Mouse (Mus musculus) T-helper 1 cell (primary cell): ENCODE data around the gene Mxd3.

ENCODE experiments used
- in situ Hi-C: fragments of 300-600 bp; cut with MboI, MseI; formaldehyde crosslinking; loops from one replicate; pipeline ENCODE4 v1.15.1; 2025; ENCODE audit warnings: high pct_unique_total_duplicates

The Mxd3 gene

DNA sequence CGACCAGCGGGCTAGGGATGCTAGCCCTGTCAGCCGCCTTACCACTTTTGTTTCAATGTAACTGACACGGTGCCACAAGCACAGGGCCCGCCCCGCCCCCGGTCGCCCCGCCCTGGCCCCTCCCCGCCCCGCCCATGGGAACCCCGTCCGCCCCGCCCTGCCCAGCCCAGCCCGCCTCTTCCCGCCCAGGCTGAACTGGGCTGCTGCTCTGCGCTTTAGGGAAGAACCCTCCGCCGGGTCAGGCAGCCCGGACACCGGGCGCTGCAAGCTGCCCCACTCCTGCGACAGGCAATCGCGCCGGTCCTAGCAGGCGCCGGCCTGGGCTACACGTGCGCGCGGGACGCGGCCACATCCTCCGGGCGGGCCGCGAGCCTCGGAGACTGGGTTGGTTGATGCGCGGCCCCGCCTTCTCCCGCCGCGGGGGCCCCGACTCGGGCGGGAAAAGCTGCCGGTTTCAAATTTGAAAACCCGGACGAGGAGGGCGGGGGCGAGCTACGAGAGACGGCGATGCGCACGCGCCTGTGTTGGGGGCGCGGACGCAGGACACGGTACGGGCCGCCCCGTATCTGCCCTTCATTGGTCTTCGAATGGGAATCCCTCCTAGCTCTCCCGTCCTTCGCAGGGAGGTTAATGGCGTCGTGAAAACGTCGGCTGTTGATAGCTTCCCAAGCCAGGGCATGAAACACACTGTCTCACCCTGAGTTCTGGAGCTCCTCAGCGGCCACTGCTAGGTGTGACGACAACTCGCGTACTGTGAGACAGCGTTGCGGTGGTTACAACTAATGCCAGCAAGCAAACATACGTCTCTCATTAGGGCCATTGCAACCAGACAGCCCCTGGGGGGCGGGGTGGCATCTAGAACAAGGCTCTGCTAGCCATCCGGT, at the start of gene Mxd3:
Gene Mxd3, minus strand, starts transcription at position 141 of the 884 bp plus-strand sequence.
- in situ Hi-C loops = no loop called here

DNA sequence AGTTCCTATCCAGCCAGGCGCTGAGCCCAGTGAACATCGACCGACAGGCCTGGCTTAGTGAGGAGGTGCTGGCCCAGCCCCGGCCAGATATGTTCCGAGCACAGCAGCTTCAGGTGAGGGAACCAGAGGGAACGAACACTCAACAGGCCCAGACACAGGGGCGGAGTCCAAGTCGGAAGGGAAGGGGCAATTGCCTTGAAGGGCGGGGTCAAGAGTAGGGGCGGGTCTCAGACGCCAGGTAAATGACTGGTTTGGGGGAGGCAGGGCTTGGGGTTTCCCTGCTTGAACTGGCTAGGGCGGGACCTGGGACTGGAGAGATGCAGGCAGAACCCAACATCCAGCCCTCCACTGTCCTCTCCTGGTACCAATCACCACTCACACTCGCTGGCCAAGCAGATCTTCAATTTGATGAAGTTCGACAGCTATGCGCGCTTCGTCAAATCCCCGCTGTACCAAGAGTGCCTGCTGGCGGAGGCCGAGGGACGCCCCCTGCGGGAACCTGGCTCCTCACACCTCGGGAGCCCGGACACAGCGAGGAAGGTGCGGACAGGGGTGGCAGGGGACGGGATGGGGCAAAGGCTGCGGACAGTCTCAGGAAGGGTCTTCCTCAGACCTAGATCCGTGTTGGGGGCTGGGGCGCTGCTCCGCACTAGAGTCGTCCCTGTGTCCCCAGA, 49.4 kb upstream of the Mxd3 start:
- in situ Hi-C loops = no loop called here

DNA sequence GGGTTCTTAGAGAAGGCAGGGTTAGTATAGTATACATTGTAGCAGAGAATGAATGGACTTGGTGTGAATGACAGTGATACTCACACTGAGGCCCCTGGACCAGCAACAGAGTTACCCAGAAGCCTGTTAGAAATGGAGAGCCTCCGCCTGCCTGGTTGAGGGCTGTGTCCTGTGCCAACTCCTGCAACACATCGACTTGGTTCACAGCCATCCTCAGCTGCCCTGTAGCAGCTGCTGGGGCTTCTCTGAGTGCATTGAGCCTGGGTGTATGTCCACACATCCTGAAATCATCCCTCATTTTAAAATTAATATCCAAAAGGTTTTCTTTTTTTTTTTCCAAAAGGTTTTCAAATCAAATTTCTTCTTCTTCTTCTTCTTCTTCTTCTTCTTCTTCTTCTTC, 46.3 kb upstream of the Mxd3 start:
- in situ Hi-C loops = no loop called here

DNA sequence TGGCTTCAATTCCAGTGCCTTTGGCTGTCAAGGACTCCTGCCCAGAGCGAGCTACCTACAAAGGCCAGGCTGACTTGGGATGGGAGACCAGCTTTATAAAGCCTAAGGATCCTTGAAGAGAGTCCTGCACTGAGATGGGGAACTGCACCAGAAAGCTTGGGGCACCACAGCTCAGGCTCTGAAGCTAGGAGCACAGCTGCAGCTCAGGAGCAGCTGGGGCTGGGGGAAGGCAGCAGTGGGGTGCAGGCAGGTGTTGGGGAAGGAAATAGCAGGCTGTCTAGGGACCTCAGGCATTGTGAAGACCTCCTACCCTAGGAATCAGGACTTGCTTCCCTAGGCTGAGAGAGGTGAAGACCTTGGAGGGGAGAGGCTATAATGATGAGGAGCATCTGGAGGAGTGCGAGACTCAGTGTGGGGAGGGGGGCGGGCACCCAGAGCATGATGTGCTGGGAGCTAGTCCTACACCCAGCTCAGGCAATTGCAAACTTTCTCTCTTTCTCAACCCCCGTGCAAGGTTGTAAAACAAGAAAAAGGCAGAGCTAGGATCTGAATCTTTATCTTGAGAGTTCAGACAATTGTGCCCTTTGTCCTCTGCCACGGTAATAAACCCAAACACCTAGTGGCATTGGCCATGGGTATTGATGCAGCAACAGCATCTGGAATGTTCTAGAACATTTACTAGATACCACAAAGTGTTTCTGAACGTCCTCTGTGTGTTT, 44.7 kb upstream of the Mxd3 start:
- in situ Hi-C loops = no loop called here

DNA sequence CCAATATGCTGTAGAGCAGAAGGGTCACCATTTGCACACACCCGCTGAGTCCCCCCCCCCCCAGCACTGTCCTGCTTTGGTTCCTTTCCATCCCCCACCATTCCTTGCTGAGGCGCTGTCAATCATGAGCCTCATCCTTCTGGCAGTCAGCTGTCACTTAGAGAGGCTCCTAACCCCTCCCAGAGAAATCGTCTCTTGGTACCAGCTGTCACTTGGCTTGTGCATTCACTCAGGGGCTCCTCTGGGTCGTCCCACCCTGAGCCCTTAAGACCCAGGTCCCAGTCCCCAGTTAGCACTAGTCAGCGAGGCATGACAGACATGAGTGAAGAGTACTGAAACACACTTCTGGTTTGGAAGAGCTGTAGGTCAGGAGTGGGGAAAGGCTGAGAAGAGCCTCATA, 42.1 kb upstream of the Mxd3 start:
- in situ Hi-C loops = no loop called here

DNA sequence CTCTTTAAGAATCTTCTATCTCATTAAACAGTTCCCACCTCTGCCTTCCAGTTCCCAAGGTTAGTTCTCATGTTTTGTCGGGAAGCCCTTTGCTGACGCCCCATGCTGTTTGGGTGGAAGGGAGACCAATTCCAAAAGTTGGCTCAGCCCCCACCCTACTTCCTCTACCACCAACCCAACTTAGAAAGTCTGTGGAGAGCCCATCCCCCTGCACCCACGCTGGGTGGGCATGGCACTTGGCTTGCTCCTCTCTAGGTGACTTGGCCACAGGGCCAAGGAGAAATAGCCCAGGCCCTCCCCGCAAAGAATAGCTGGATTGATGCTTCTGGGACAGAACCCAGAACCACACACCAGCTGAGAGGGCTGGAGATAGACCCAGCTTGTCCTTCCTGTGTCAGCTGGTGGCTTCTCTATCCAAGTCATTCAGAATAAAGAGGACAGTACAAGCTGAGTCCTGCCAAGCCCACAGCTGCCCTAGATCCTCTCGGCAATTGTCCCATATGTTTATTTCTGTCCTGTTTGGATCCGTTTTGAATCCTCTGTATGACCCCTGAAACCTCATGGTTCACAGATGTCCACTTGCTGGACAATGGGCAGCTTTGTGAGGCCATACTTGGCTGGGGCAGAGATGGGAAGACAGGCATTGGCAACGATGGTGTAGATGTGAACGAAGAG, 41.5 kb upstream of the Mxd3 start:
- in situ Hi-C loops = no loop called here

DNA sequence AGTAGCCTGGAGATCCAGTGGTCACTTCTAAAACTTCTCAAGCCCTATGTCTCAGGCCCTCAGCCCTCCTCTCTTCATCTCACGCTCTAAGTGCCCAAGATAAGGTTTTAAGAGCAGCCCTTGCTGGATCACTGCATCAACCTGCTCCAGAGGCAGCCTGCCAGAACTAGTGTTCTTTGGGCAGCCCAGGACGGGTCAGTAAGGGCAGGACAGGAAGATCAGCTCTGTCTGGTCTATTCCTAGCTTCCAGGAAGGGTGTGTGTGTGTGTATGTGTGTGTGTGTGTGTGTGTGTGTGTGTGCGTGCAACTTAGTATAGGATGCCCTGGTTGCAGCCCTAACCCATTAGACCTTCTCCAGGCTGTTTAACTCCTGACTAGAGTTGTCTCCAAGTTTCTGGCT, 40.6 kb upstream of the Mxd3 start:
- in situ Hi-C loops = no loop called here

DNA sequence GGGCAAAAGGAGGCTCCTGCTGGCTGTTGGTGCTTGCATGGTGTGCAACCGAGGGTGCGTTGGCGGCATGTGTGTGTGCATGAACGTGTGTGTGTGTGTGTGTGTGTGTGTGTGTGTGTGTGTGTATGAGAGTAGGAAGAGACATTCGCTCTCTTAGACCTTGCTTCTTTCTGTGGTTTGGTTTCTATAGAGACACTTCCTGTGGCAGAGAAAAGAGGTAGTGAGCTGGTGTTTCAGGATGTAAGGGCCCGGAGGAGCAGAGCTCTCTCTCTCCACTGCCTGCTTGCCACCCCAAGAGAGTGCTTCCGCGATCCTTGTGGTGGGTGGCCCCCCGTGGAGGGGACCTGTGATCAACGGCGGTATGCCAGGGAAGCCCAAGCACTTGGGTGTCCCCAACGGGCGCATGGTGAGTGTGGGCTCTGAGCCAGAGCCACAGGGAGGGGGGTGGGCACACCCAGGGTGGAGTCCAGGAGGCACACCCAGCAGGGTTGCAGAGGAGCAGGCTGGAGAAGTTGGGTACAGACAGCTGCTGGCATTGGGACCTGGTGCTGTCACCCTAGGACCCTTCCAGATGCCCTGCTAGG, 40.0 kb upstream of the Mxd3 start, which contains the start of gene Rgs14:
Gene Rgs14, plus strand, starts transcription at position 202 of the 584 bp plus-strand sequence.
- in situ Hi-C loops = no loop called here

DNA sequence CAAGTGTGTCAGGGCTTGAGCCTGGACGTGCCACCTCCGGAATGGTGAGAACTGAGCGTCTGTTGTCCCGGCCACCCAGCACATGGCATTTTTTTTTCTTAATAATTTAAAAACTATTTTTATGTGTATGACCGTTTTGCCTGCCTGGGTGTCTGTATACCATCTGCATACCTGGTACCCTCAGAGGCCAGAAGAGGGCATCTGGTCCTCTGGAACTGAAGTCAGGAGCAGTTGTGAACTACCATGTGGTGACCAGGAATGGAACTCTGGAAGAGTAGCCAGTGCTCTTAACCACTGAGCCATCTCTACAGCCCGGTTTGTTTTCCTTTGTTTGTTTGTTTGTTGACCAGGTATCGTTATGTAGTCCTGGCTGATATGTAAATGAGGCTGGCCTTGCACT, 38.8 kb upstream of the Mxd3 start:
- in situ Hi-C loops = no loop called here

DNA sequence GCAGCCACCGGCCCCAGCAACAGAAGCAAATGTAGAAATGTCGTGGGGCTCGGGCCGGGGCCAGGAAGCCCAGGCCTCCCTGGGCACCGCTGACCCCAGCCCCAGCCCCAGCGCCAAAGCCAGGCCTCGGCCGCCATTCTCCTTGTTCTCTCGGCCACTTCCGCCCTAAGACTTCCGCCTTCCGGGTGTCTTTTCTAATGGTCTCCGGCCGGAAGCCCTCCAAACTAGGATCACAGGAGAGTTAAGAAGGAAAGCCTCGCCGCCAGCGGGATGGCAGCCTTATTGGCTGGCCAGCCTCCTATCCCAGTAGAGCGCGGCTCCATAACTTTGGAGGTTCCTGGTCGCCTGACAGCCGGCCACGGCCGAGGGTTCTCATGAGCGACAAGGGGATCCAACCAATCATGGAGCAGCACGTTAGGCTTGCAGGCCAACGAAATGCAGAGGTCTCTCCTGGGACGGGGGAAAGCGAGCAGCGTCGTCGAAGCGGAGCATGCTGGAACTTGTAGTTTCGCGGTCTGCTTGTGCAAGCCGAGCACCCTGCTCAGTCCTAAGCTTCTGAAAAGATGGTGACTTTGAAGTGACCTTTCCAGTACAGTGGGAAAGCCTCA, 32.9 kb upstream of the Mxd3 start, which contains the start of gene Lman2:
Gene Lman2, minus strand, starts transcription at position 331 of the 608 bp plus-strand sequence.
- in situ Hi-C loops = no loop called here

DNA sequence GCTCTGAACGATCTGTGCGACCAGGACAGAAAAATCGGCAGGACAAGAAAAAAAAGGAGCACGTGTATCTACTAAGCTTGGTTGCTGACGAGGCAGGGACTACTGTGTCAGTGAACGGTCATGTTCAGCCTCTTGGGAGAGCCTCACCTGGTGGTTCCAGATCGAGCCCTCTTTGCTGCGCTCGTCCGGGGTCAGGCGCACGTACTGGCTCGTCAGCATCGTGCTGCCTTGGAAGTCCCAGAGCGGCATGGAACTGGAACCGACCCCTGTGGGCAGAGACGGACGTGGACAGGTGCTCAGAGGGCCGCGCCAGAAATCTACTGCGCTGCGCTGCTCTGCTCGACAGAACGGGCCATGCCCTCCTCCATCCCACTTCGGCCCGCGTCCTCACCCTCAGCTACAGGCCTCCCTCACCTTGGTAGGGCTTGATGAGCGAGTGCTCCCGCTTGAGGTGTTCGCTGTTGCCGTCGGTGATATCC, 32.4 kb upstream of the Mxd3 start:
- in situ Hi-C loops = no loop called here

DNA sequence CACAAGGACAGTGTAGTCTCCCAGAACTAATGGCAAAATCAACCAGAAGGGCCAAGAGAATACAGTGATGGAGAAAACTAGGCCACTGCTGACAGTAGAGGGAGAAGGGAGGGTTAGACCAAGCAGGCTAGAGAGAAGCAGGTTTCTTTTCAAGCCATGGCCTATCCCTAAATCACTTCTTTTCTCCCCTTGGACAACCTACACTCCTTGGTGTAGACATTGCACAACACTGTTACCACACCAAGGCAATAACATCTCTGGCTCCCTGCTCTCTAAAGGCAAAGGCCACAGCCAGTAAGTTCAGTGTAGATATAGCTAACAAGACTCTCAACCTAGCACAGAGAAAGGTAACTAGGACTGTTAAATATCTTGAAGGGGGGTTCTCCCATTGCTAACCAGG, 31.5 kb upstream of the Mxd3 start:
- in situ Hi-C loops = no loop called here

DNA sequence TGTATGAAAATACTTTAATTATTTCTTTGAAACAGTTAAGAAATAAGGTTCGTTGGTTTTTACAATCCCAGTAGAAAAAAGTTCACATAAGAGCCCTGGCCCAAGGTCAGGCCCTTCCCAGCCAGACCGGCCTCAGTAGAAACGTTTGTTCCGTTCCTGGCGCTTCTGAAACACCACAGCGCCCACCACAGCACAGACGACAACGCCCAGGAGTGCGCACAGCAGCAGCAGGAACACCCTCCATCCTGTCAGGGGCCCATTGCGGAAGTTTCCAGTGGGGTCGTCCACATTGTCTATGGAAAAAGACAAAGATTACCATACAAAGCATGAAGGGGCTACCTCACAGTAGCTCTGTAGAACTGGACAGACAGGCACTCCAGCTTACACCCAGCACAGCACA, 17.1 kb upstream of the Mxd3 start:
- in situ Hi-C loops = no loop called here

DNA sequence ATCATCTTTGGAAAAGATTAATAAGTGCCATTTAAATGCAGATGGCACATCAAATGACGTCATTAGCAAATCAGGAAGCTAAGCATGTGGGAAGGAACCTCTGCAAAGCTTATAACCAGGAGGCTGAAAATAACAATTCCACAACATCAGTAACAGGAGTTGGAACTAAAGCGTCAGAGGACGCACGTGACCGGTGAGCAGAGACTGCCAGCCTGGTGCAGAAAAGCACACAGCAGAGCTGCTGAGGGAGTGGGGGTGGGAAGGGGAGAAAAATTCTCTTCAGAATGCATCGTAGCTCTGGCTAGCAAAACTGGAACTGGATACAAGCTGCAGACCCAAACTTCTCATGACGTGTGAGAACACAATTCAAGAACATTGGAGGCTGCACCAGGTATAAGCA, 14.7 kb upstream of the Mxd3 start:
- in situ Hi-C loops = no loop called here

DNA sequence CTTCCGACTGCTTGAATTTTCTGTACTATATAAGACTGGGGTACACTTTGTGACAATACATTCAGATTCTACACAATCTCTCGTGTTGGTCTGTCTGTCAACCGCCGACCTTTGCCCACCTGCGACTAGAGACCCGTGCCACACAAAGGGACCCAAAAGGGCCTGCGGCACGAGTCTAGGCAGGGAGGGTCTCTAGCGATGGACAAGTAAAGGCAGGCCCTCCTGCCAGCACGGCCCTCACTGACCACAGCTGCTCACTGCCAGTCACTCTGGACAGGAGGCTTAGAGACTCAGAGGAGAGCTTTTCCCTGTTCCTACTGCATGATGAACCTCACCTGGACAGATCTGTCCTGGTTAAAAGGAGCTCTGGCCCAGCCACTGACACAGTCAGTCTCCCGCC, 12.8 kb upstream of the Mxd3 start:
- in situ Hi-C loops = no loop called here

DNA sequence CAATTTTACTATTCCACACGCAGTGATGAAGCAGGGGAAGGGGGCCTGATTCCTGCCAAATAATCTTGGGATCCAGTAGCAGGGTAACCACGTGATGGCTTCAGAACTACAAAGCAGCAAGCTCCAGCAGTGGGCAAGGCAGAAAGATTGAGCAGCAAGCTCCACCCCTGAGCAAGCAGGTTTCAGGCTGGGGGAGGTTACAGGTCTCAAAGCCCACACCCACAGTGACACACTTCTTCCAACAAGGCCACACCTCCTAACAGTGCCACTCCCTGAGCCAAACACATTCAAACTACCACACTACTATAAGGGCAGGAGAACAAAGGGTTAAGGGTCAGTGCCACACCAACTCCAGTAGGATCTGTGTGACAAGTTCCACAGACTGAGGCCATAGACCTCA, 9.6 kb upstream of the Mxd3 start:
- in situ Hi-C loops = no loop called here

DNA sequence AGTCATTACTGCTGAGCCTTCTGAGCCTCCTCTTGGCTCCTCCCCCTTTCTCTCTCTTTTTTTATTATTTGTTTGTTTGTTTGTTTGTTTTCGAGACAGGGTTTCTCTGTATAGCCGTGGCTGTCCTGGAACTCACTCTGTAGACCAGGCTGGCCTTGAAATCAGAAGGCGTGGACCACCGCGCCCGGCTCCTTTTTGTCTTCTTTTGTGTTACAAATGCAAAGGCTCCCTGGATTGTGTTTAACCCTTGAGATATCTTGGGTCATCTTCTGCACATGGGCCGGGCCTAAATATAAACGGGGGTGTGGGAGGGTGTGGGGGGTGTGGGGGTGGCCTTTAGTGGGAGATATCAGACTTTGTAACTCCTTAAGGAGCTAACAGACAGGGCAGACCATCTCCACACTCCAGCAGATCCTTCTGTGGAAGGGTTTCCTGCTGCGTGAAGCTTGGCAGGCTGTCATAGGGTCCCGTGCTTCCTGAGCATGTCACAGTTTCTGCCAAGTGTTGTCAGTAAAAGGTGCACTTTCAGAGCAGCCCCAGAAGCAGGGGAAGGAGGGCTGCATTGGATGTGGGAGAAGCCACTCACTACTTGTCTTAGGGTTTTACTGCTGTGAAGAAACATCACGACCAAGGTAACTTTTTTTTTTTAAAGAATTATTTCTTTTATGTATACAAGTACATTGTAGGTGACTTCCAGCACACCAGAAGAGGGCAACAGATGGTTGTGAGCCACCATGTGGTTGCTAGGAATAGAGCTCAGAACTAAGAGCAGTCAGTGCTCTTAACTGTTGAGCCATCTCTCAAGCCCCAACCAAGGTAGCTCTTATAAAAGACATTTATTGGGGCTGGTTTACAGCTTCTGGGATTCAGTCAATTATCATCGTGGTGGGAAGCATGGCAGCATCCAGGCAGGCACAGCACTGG, 8.8 kb upstream of the Mxd3 start:
- in situ Hi-C loops = no loop called here

DNA sequence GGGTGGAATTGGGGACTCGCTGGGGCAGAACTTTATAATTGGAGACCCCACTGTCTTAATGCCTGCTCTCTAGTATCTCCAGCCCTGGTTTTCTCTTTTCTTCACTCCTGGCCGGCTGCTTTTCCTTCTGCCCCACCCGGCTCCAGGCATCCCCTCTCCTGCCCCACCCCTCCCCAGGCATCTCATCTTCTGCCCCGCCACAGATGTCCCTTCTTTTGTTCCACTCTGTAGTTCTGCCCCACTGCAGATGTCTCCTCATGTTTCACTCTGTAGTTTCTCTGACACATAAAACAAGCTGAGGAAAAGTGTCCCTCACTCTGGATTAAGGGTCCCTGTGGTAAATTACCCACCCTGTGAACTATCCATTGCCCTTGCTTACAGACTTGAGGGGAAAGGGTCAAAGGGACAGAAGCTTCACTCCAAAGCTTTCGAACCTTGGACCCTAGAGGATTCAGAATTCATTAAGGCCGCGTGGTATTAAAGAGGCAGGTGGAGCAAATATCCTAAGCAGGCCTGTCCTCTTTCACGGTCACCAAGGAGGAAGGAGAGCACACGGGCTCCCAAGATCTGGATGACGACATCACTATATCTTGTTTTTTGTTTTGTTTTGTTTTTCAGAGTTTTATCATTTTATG, 7.8 kb upstream of the Mxd3 start:
- in situ Hi-C loops = no loop called here

DNA sequence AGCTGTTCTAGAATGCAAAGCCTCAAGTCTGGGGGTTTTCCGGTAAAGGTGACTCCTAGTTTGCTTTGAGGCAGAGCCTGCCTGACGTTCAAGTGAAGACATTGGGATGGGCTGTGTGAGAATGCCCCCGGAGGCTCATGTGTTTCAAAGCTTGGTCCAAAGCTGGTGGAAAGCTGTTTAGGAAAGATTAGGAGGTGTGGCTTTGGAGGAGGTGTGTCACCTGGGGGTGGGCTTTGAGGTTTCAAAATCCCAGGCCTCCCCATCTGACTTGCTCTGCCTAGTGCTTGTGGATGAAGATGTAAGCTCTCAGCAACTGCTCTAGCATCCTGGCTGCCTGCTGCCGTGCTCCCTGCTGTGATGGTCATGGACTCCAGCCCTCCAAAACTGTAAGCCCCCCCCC, 6.1 kb upstream of the Mxd3 start:
- in situ Hi-C loops = no loop called here
